Mouse (Mus musculus) ES-Bruce4 (cell line): Measurements from ENCODE around the gene Camkk1. TPM values are rescaled to one million over a fixed set of nuclear protein-coding genes. Genes with fewer than 3 reads are reported as not detected.

Experiments
- H3K27ac ChIP-seq: 2 replicates; pipeline ENCODE4 v1.5.1; 2012; ENCODE audit warnings: low read length, inconsistent platforms; ENCODE audit not compliant: insufficient read depth
- H3K27me3 ChIP-seq: 2 replicates; pipeline ENCODE4 v1.6.1; 2012; ENCODE audit warnings: mild to moderate bottlenecking, low read length, inconsistent platforms; ENCODE audit not compliant: control insufficient read depth, poor library complexity, insufficient read depth, severe bottlenecking
- H3K36me3 ChIP-seq: 2 replicates; pipeline ENCODE4 v1.6.1; 2012; ENCODE audit warnings: inconsistent platforms, mild to moderate bottlenecking, low read length, moderate library complexity; ENCODE audit not compliant: control insufficient read depth, poor library complexity, insufficient read depth, severe bottlenecking
- H3K4me1 ChIP-seq: one replicate; pipeline ENCODE4 v1.8.1; 2011; ENCODE audit warnings: low read length; ENCODE audit not compliant: control insufficient read depth, insufficient read depth
- H3K4me3 ChIP-seq: 2 replicates; pipeline ENCODE4 v1.5.1; 2011; ENCODE audit warnings: low read depth, mild to moderate bottlenecking, low read length
- H3K9ac ChIP-seq: 2 replicates; pipeline ENCODE4 v1.6.1; 2012; ENCODE audit warnings: low read depth, mild to moderate bottlenecking, inconsistent platforms; ENCODE audit not compliant: poor library complexity, severe bottlenecking
- H3K9me3 ChIP-seq: replicated peaks from 2 replicates; pipeline ENCODE4 v1.6.1; 2012; ENCODE audit warnings: mild to moderate bottlenecking, low read length, inconsistent platforms; ENCODE audit not compliant: control insufficient read depth, poor library complexity, insufficient read depth, severe bottlenecking
- CTCF ChIP-seq: IDR thresholded peaks from one replicate; pipeline ENCODE4 v1.8.1; 2011; ENCODE audit warnings: low read depth, low read length
- EP300 ChIP-seq: IDR thresholded peaks from 2 replicates; pipeline ENCODE4 v1.6.1; 2011; ENCODE audit warnings: low read depth, low read length; ENCODE audit not compliant: insufficient read depth
- POLR2A ChIP-seq: IDR thresholded peaks from one replicate; pipeline ENCODE4 v1.8.1; 2011; ENCODE audit warnings: low read length; ENCODE audit not compliant: insufficient read depth
- polyA plus RNA-seq: library from polyadenylated mRNA; stranded (reverse); fragments of >200 nt; gene quantifications from 2 replicates; pipeline ENCODE4 v1.2.4, GENCODE M21; 2011; ENCODE audit warnings: low read depth; ENCODE audit not compliant: missing spikeins, insufficient read depth, insufficient read length

Camkk1 gene
- polyA plus RNA-seq = 3.0 and 3.1 TPM in 2 replicates

DNA sequence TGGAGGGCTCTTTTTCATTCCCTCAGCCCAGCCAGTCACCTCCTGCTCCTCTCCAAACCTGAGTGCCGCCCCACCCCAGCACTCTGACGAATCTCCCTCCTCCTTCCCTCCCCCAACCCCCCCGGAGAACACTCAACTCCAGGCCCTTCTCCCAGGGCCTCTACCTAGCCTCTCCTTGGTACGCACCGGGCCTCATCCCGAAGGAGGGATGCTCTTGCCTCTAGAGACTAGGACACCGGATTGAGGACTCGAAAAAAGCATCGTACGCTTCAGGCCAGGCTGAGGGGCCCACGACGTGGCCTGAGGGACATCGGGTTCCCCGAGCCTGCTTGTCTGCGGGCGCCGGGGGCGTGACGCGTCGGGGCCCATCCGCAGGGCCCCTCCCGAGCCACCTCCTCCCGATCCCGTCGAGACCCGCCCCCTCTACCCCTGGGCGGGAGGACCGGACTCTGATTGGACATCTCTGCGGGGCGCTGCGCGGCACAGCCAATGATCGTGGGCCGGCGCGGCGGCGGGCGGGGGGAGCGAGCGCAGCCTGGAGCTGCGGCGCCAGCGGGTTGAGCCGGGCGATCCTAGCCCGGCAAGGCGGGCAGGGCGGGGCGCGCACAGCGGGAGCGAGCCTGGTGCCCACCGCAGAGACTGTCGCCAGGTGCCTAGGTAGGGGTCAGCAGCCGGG, at the start of gene Camkk1:
Gene Camkk1, plus strand, starts transcription at position 538 of the 676 bp plus-strand sequence.
- Histone ChIP-seq H3K36me3 (no peaks in the 10 kb centered on the region), H3K4me1 (no peaks in the 10 kb centered on the region), H3K9me3 (no peaks in the 10 kb centered on the region), H3K4me3 (peak within 1 kb of the TSS; percentile 79), H3K27me3 (no peaks in the 10 kb centered on the region), H3K9ac (peak within 1 kb of the TSS; percentile 34), H3K27ac (no peak within 1 kb of the TSS)
- no peak for TF ChIP-seq POLR2A
- TF ChIP-seq EP300 = no peak
- no peak for TF ChIP-seq CTCF

- Histone ChIP-seq H3K36me3 (no peaks in the 10 kb centered on the region), H3K4me1 (no peaks in the 10 kb centered on the region), H3K9ac (no peak overlapping the region), H3K9me3 (no peaks in the 10 kb centered on the region), H3K27ac (no peak overlapping the region), H3K27me3 (no peaks in the 10 kb centered on the region), H3K4me3 (no peak overlapping the region)
- no peak for TF ChIP-seq EP300
- no peak for TF ChIP-seq POLR2A
- no peak for TF ChIP-seq CTCF
These were observed 43.8 kb upstream of the Camkk1 start for GRCm38 (mm10) chr11:72974995-72975503.

GRCm38 (mm10) chr11:72982516-72982915, 36.3 kb upstream of the Camkk1 start:
- H3K36me3 ChIP-seq = no peaks in the 10 kb centered on the region
- TF ChIP-seq CTCF = no peak
- TF ChIP-seq EP300 = no peak
- TF ChIP-seq POLR2A = no peak
- no peaks in the 10 kb centered on the region for H3K9me3 ChIP-seq
- no peaks in the 10 kb centered on the region for H3K4me1 ChIP-seq
- H3K27me3 ChIP-seq = no peaks in the 10 kb centered on the region
- H3K4me3 ChIP-seq = no peak overlapping the region
- H3K9ac ChIP-seq = no peak overlapping the region
- no peak overlapping the region for H3K27ac ChIP-seq

GRCm38 (mm10) chr11:72983283-72983682, 35.5 kb upstream of the Camkk1 start:
- Histone ChIP-seq H3K4me3 (no peak overlapping the region), H3K27ac (no peak overlapping the region), H3K4me1 (no peaks in the 10 kb centered on the region), H3K27me3 (no peaks in the 10 kb centered on the region), H3K36me3 (no peaks in the 10 kb centered on the region), H3K9me3 (no peaks in the 10 kb centered on the region), H3K9ac (no peak overlapping the region)
- TF ChIP-seq EP300 (no peak), POLR2A (no peak), CTCF (peak; percentile 71)

DNA sequence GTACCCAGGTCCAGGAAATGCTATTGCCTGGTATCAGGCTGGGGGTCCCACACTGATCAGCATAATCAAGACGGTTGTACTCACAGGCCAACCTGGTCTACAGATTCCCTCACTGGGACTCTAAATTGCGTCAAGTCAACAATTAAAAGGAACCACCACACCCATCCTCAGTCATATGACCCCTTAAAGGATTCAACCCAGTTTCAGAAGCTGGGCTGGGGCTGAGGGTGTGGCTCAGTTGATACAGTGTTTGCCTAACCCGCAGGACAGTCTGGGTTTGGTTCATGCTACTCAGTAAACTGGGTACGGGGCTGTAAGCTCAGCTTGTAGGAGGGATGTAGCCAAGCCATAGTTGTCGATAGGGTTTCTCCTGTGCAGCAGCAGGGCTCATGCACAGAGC, 32.1 kb upstream of the Camkk1 start:
- Histone ChIP-seq H3K4me3 (no peak overlapping the region), H3K27ac (no peak overlapping the region), H3K9me3 (no peaks in the 10 kb centered on the region), H3K36me3 (no peaks in the 10 kb centered on the region), H3K27me3 (no peaks in the 10 kb centered on the region), H3K4me1 (no peaks in the 10 kb centered on the region), H3K9ac (no peak overlapping the region)
- no peak for TF ChIP-seq EP300
- no peak for TF ChIP-seq POLR2A
- TF ChIP-seq CTCF = no peak

- H3K9me3 ChIP-seq = no peaks in the 10 kb centered on the region
- TF ChIP-seq POLR2A (no peak), EP300 (no peak), CTCF (no peak)
- H3K27me3 ChIP-seq = no peaks in the 10 kb centered on the region
These were observed 31.6 kb upstream of the Camkk1 start for GRCm38 (mm10) chr11:72987234-72987633.

More at GRCm38 (mm10) chr11:72987234-72987633, 31.6 kb upstream of the Camkk1 start:
- Histone ChIP-seq H3K4me3 (no peak overlapping the region), H3K27ac (no peak overlapping the region), H3K9ac (no peak overlapping the region), H3K4me1 (no peaks in the 10 kb centered on the region), H3K36me3 (no peaks in the 10 kb centered on the region)
